In the genomic region with DNA sequence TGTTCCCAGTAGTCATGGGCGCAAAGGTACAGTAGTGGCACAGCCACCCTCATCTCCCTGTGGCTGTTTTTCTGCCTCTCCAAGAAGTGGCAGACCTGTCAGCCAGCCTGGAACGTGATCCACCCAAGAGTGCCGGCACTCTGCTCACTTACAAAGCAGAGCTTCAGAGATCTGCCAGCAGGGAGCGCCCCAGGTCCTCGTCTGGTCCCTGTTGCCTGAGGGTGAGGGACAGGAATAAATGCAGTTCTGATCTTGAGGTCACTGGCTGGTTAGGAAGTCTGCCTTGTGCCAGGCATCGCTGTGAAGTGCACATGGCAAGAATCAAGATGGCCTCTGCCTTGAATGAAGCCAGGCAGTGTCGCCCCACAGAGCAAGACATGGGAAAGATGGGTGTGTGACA, we compare ENCODE assay signal across 8 mouse cellular contexts. TPM values are rescaled to one million over a fixed set of nuclear protein-coding genes. Genes with fewer than 3 reads are reported as not detected.
DNase-seq lines count a peak whose midpoint lies in the region; ATAC-seq and TF ChIP-seq lines count a peak whose summit lies in the region.
"Had no signal": no experiment of that assay in that cellular context is flagged by ENCODE, and none has a peak within 500 bp of the region (broad histone marks: within the 10 kb centered on the region; RNA-seq: fewer than 3 reads in every experiment).

No protein-coding gene starts in this region.

- no peak overlapping the region for H3K9ac ChIP-seq in neural tube, embryonic 15.5 days (replicated peaks)
- H3K9ac ChIP-seq in kidney, embryonic 14.5 days (ENCODE audit: low read depth, low read length) = no peak overlapping the region
- H3K9ac ChIP-seq in liver, postnatal 0 days (replicated peaks) = no peak overlapping the region

- TF ChIP-seq POLR2A in small intestine, adult 2 months (IDR thresholded peaks at IDR 0.05; ENCODE audit: low read depth, low read length) = no peak

- H3K4me3 ChIP-seq in neural tube, embryonic 15.5 days (replicated peaks) = no peak overlapping the region
- H3K4me3 ChIP-seq in kidney, embryonic 14.5 days (ENCODE audit: low read length) = no peak overlapping the region
- H3K4me3 ChIP-seq in liver, postnatal 0 days (ENCODE audit: low read depth, low read length) = no peak overlapping the region
- H3K4me3 ChIP-seq in small intestine, adult 2 months (ENCODE audit: low read depth, low read length) = no peak overlapping the region
- H3K4me3 ChIP-seq: erythroblast, embryonic 14.5 days had no signal

- no peak for ATAC-seq in neural tube, embryonic 15.5 days (ENCODE audit: low FRiP score)
- ATAC-seq in kidney, embryonic 14.5 days (ENCODE audit: low FRiP score, low TSS enrichment) = peak; percentile 39; the same call in 1 of the 2 replicates
- no peak; the same call in 1 of the 2 replicates for ATAC-seq in liver, postnatal 0 days

- H3K36me3 ChIP-seq in neural tube, embryonic 15.5 days = peaks cover 13% of the 10 kb centered on the region
- peaks cover 9% of the 10 kb centered on the region; the same call in 1 of the 2 replicates for H3K36me3 ChIP-seq in kidney, embryonic 14.5 days (ENCODE audit: control insufficient read depth, insufficient read depth, low read length)
- peaks cover 7% of the 10 kb centered on the region; the same call in 1 of the 2 replicates for H3K36me3 ChIP-seq in liver, postnatal 0 days (replicated peaks; ENCODE audit: insufficient read depth, low read length)
- no peaks in the 10 kb centered on the region for H3K36me3 ChIP-seq in small intestine, adult 2 months (ENCODE audit: control insufficient read depth, insufficient read depth, low read length)

- no peaks in the 10 kb centered on the region for H3K27me3 ChIP-seq in neural tube, embryonic 15.5 days (replicated peaks)
- no peaks in the 10 kb centered on the region for H3K27me3 ChIP-seq in kidney, embryonic 14.5 days (ENCODE audit: control insufficient read depth, insufficient read depth, low read length)
- H3K27me3 ChIP-seq in liver, postnatal 0 days (ENCODE audit: insufficient read depth, low read length) = no peaks in the 10 kb centered on the region
- no peaks in the 10 kb centered on the region for H3K27me3 ChIP-seq in small intestine, adult 2 months (ENCODE audit: control insufficient read depth, insufficient read depth, low read length)

- no peak overlapping the region for H3K27ac ChIP-seq in neural tube, embryonic 15.5 days (replicated peaks)
- H3K27ac ChIP-seq in kidney, embryonic 14.5 days (ENCODE audit: low read depth, low read length) = no peak overlapping the region
- no peak overlapping the region for H3K27ac ChIP-seq in liver, postnatal 0 days (ENCODE audit: low read depth)
- no peak overlapping the region for H3K27ac ChIP-seq in small intestine, adult 2 months (ENCODE audit: insufficient read depth, low read depth, low read length)

- no peak for TF ChIP-seq EP300 in liver, postnatal 0 days (IDR thresholded peaks at IDR 0.05; ENCODE audit: low read depth)

- 60% methylated on average over 7 of the region's 7 CpGs for WGBS in neural tube, embryonic 15.5 days
- 64% methylated on average over 7 of the region's 7 CpGs for WGBS in kidney, embryonic 14.5 days
- 63% methylated on average over 7 of the region's 7 CpGs for WGBS in liver, postnatal 0 days (ENCODE audit: insufficient replicate concordance)
- WGBS in small intestine, adult 2 months = 70% methylated on average over 7 of the region's 7 CpGs

- peak; percentile 35 for DNase-seq in neural tube, embryonic 10.5 days (ENCODE audit: extremely low spot score, low spot score)
- DNase-seq in adrenal gland, postnatal 10 days = peak; percentile 78
- peak; percentile 65 for DNase-seq in embryo, embryonic 10 days (ENCODE audit: low spot score)
- DNase-seq in liver, postnatal 0 days = peak; percentile 57

- H3K4me1 ChIP-seq in neural tube, embryonic 15.5 days = peaks cover under 1% of the 10 kb centered on the region; the same call in 1 of the 2 replicates
- H3K4me1 ChIP-seq in kidney, embryonic 14.5 days (ENCODE audit: control insufficient read depth, insufficient read depth, low read length) = no peaks in the 10 kb centered on the region
- H3K4me1 ChIP-seq in liver, postnatal 0 days (ENCODE audit: insufficient read depth) = no peaks in the 10 kb centered on the region
- no peaks in the 10 kb centered on the region for H3K4me1 ChIP-seq in small intestine, adult 2 months (ENCODE audit: control insufficient read depth, insufficient read depth, insufficient read length, low read length)

- H3K4me2 ChIP-seq in neural tube, embryonic 15.5 days = no peak overlapping the region
- no peak overlapping the region for H3K4me2 ChIP-seq in kidney, embryonic 14.5 days (replicated peaks; ENCODE audit: low read depth, low read length)
- H3K4me2 ChIP-seq in liver, postnatal 0 days (ENCODE audit: low read depth, low read length) = no peak overlapping the region

- no peaks in the 10 kb centered on the region for H3K9me3 ChIP-seq in neural tube, embryonic 15.5 days (replicated peaks)
- no peaks in the 10 kb centered on the region for H3K9me3 ChIP-seq in kidney, embryonic 14.5 days (ENCODE audit: control insufficient read depth, low read length)
- no peaks in the 10 kb centered on the region for H3K9me3 ChIP-seq in liver, postnatal 0 days (ENCODE audit: low read length)

- peak; percentile 70 for TF ChIP-seq CTCF in liver, postnatal 0 days (IDR thresholded peaks at IDR 0.05; ENCODE audit: low read depth)
- peak; percentile 41; the same call in 1 of the 2 replicates for TF ChIP-seq CTCF in small intestine, adult 2 months (IDR thresholded peaks at IDR 0.05; ENCODE audit: extremely low read depth, insufficient read length, insufficient replicate concordance, low read depth, low read length)

RNA-seq across cellular contexts. Expression of a gene that starts 11.4 kb away (rescaled TPM):
- polyA plus RNA-seq in neural tube, embryonic 15.5 days (2015; fragmentation: Nextera tagmentation; extraction: Ambion mirVana) = 0.83 and 1.1 TPM in 2 replicates
- total RNA-seq in adrenal gland, postnatal 10 days (2021) = 1 to 10 TPM in 1 of 2 experiments, under 1 TPM in 1; 0.78 to 1.3 TPM
- polyA plus RNA-seq in kidney, embryonic 14.5 days (2014; fragmentation: Nextera tagmentation; extraction: Ambion mirVana) = 0.14 and 0.15 TPM in 2 replicates
- polyA plus RNA-seq in liver, postnatal 0 days (2015; fragmentation: Nextera tagmentation; extraction: Ambion mirVana) = 1.3 TPM in 2 replicates
- polyA plus RNA-seq in small intestine, adult 2 months (2012; rRNA removed) = 0.20 and 0.38 TPM in 2 replicates
- polyA plus RNA-seq: erythroblast, embryonic 14.5 days had no signal
